Mouse (Mus musculus) large intestine, adult 2 months (tissue): Measurements from ENCODE around the gene Dpp4. TPM values are rescaled to one million over a fixed set of nuclear protein-coding genes. Genes with fewer than 3 reads are reported as not detected.

Experiments used
- DNase-seq: peaks from one replicate; pipeline ENCODE4 v3.0.0-alpha.2; 2012; ENCODE audit warnings: low read depth, low spot score
- WGBS: fragments of 180-500 bp; shearing (Covaris S2); methylation state at CpG from one replicate; pipeline ENCODE4 v1.1.7; 2018; 5-methylcytosine and 5-hydroxymethylcytosine counted together
- polyA plus RNA-seq: library from polyadenylated mRNA; depleted of rRNA; stranded (reverse); fragments of >200 nt; gene quantifications from 2 replicates; pipeline ENCODE4 v1.2.3, GENCODE M21; 2012; rRNA removed

The Dpp4 gene
- polyA plus RNA-seq, 1 experiment, result 77.3 TPM

DNA sequence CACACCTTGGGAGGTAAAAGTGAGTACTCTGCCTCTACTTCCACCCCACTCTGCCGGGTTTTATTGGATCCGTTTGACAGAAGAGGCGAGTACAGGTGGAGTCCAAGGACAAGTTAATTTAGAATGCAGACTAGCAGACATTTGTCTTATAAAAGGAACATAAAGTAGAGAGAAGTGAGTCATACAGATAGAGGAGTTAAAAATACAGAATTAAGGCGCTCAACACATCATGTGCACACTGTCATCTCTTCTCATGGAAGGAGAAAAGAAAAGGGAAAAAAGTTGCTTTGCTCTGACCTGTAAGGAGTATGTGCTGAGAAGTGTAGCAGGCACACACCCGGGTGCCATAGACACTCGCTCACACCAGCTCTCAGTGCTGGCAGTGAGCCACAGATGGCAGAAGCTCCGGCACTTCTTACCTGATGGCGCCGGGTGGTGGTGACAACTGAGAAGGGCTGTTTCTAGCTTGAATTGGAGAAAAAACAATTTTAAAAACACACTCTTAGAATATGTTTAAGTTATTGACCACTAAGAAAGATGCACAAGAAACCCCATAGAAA is 88.9 kb downstream of the Dpp4 start:
- WGBS, result 42% methylated on average over 9 of the region's 9 CpGs
- DNase-seq, result no peak

DNA sequence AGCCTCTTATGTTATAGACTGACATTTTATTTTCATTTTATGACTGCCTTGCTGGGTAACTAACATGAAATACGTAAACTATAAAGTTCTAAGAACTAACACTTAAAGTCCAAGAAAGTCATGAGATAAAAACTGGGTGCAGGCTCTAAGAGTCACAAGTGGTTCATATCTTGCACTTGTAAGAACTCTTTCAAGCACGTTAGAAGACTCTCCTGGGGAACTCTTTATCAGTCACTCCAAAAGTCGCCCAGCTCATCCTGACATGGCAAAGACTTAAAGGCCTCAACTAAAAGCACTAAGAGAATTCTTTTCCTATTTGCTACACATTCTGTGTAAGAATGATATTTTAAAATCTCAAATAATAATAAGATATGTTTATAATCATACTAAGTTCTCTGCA is 92.5 kb downstream of the Dpp4 start:
- 61% methylated on average over 3 of the region's 3 CpGs for WGBS
- DNase-seq, result no peak

DNA sequence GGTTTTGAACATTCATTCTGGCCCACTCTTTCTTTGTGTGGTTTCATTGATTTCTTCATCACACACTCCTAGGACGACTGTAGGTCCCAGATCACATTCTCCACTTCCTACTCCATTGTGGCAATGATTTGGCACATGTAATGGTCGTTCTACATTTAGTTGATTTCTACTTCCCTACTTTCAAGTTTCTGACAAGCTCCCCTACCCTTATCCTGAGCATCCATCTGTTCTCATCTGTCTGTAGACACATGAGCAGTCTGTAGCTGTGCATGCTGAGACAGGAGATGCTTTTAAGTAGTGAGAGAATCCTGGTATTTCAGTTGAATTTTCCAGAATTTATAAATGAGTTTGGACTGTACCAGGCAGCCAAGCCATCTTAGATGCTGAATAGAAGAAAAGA is 95.1 kb downstream of the Dpp4 start:
- no peak for DNase-seq
- 49% methylated on average over 2 of the region's 2 CpGs for WGBS

DNA sequence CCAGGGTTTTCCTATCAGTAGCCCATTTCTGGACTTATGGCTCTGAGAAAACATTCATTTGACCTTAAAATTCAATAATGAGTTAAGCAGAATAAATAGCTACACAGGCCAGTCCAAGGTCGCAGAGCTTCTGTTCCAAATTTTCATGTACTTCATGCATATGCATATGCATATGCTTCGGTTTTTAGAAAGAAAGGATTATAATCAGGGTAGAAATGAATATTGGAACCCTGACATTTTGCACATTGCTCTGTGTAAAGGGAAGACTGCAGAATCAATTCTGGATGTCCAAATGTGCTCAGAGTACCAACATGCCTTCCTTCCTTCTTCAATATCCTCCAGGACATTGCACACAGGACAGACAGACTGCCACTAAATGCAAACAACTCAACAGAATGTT is 104.6 kb downstream of the Dpp4 start:
- no peak for DNase-seq
- WGBS, result 80% methylated on average over 2 of the region's 2 CpGs

DNA sequence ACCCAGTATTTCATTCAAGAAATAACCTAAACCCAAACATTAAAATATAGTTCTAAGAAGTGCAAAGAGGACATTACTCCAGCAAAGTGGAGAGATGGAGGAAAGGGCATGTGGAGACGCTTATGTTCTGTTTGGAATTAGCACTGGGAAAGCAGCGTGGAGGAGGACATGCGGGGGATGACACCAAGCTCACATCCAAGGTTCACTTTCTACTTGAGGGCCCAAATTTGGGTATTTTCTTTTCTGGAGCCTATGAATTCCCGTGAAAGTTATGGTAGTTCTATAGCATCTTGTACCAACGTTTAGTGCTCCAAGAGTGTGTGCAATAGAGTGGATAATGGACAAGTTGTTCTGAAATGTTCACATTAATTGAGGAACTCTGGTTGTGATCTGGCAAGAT is 105.1 kb downstream of the Dpp4 start:
- DNase-seq, result no peak
- 85% methylated on average over 5 of the region's 5 CpGs for WGBS

DNA sequence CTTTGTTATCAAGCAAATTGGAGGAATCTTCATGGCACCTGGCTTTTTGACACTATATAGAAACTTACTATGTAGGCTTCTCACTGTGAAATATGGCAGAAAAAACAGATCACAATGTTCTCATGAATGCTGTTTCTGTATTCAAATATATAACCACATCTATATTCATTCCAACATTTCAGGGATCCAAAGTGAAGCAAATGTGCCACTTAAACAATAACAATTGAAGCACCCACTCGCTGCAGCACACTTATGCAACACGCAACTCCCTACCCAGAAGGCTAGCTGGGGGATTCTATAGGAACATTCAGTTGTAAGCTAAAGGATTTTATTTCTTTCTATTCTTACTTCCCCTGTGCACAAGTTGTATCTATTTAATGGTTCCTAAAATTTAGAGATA is 110.3 kb downstream of the Dpp4 start:
- WGBS, result 84% methylated on average over 2 of the region's 2 CpGs
- DNase-seq, result no peak

DNA sequence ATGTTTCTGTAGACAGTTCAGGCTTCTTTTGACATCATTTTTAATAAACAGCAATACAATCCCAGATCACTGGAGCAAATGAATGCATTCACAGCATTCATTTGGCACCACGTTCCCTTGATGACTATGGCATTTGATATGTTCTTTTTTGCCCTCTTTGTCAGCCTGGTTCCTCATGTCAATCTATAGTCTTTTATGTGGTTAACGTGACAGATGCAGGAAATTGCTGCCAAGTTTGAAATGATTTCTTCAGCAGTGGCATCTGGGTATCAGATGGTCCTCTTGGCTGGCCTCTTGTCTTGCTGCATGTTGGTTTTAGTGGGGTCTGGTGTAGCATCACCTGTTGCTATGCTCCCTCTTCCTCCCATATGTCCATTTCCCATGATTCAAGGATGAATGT is 118.2 kb downstream of the Dpp4 start:
- 47% methylated on average over 2 of the region's 2 CpGs for WGBS
- no peak for DNase-seq

DNA sequence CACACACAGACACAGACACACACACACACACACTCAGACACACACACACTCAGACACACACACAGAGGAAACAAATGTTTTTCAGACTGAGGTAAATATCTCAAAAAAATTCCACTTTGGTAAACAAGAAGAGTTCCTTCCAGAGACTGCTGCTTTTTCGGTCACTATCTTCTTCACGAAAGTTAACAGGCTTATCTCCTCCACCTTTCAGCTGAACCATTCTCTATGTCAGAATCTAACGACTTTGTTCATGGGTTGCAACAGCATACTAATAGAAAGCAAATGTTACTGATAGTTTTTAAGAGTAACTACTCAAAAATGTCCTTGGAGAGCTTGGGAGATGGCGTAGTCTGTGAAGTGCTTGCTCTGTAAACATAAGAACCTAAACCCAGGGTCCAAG is 124.5 kb downstream of the Dpp4 start:
- 49% methylated on average over 4 of the region's 4 CpGs for WGBS
- no peak for DNase-seq

DNA sequence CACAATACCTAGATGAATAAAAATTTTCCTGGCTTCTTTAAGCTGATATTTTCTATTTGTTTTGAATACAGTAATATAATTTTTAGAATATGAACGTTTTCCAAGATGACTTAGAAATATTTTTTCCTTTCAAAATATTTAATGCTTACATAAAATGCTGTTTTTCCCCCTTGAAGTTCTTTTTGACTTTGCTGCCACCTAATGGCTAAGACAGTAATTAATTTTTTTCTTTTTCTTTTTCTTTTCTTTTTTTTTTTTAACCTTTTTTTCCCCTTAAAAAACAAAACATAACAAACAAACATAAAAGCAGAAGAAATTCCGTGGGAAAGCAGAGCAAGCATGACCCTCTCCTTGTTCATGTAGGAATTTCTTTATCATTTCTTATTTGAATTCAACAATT is 126.2 kb downstream of the Dpp4 start:
- no peak for DNase-seq
- WGBS, result 1% methylated on average over 2 of the region's 2 CpGs

DNA sequence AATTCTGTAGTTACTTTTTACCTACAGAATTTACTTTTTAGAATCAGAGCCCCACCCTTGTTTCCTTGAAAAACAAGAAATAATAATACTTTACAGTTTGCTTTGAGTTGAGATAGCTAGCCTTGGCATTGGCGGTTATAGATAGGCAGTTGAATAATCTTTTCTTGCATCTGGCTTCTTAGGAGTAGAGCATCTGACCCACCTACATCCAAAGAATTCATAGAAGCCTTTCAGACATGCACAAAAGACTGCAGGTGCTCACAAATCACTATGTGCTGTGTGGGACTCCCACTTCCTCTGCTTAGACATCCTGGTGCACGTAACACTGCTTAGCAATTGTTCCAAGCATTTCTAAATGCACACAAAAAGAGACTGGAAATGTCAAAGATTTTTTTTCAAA is 127.0 kb downstream of the Dpp4 start:
- 79% methylated on average over 2 of the region's 2 CpGs for whole genome bisulfite sequencing
- no peak for DNase-seq

Other genes starting within 250 kb of the Dpp4 start
- gene Gcg, start 71.4 kb upstream of the Dpp4 start, polyA plus RNA-seq, result 39.9 and 69.5 TPM in 2 replicates
- gene Fap, start 161.8 kb upstream of the Dpp4 start, polyA plus RNA-seq, result 0.81 and 1.2 TPM in 2 replicates
- 4.9 and 14.6 TPM in 2 replicates for gene Ifih1, start 234.0 kb upstream of the Dpp4 start, polyA plus RNA-seq